Comparison of ENCODE assay signal across 8 mouse cellular contexts in the genomic region with DNA sequence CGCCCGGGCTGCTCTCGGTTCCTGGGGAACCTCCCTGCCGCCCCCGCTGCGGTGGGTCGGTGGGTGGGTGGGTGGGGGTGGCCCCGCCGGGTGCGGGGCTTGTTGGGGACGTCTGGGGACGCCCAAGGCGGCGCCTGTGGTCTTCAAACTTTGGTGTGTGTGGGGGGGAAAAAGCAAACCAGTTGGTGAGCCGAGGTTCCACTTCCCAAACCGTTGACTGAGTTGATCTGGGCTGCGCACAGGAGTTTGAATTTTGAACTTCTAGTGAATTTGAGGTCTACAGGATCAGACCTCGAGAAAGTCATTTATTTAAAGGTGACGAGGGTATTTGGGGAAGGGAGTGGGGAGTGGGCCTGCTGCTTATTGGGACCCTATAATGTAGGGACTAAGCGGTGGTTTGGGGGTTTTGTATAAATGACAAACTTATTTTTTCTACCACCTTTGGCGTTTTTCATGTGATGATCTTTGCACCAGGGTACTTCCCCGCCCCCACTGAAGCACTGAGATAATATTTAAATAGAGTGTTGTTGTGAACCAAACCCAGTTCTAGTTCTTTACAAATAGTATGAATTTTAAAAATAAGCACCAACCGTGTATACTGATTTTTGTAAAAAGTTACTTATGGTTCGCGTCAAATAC. TPM values are rescaled to one million over a fixed set of nuclear protein-coding genes. Genes with fewer than 3 reads are reported as not detected.
DNase-seq lines count a peak whose midpoint lies in the region; ATAC-seq and TF ChIP-seq lines count a peak whose summit lies in the region.

No protein-coding gene starts in this region.

- no peak for ATAC-seq in erythroblast, adult 5-6 weeks (replicated peaks; ENCODE audit: low FRiP score, poor library complexity, severe bottlenecking)
- no peak for ATAC-seq in forebrain, postnatal 0 days

- peak overlapping the region; percentile 72 for H3K9ac ChIP-seq in forebrain, postnatal 0 days

- peak overlapping the region; percentile 97 for H3K4me3 ChIP-seq in erythroblast, embryonic 14.5 days (replicated peaks)
- peak overlapping the region; percentile 81 for H3K4me3 ChIP-seq in forebrain, postnatal 0 days (ENCODE audit: low read depth, low read length)

- no peaks in the 10 kb centered on the region for H3K27me3 ChIP-seq in erythroblast, embryonic 14.5 days (ENCODE audit: control insufficient read depth)
- no peaks in the 10 kb centered on the region for H3K27me3 ChIP-seq in forebrain, postnatal 0 days (ENCODE audit: insufficient read depth, low read length)

- 21% methylated on average over 25 of the region's 25 CpGs for WGBS in forebrain, postnatal 0 days

- H3K36me3 ChIP-seq in erythroblast, embryonic 14.5 days (ENCODE audit: control insufficient read depth) = peaks cover 10% of the 10 kb centered on the region
- no peaks in the 10 kb centered on the region for H3K36me3 ChIP-seq in forebrain, postnatal 0 days (ENCODE audit: insufficient read depth)

- peak; percentile 15 to 31 for DNase-seq in B cell, adult 2 months
- no peak for DNase-seq in forebrain, postnatal 0 days
- DNase-seq in lung, postnatal 10 days = peak; percentile 11
- no peak for DNase-seq in ovary, adult 18-20 months (ENCODE audit: low spot score)
- DNase-seq in thymus, postnatal 14 days = no peak
- DNase-seq in Muller cell, postnatal 12 days (ENCODE audit: inconsistent ontology term) = no peak

- H3K4me2 ChIP-seq in forebrain, postnatal 0 days (ENCODE audit: low read depth) = peak overlapping the region; percentile 77

- TF ChIP-seq CTCF in forebrain, postnatal 0 days (IDR thresholded peaks at IDR 0.05; ENCODE audit: low read depth) = no peak

- peaks cover 32% of the 10 kb centered on the region for H3K4me1 ChIP-seq in erythroblast, embryonic 14.5 days (ENCODE audit: control insufficient read depth)
- peaks cover 6% of the 10 kb centered on the region; the same call in 1 of the 2 replicates for H3K4me1 ChIP-seq in forebrain, postnatal 0 days (ENCODE audit: insufficient read depth)

- H3K27ac ChIP-seq in forebrain, postnatal 0 days (ENCODE audit: low read depth, low read length) = peak overlapping the region; percentile 78

- H3K9me3 ChIP-seq in erythroblast, embryonic 14.5 days (ENCODE audit: control insufficient read depth, low read length) = no peaks in the 10 kb centered on the region; the same call in 1 of the 2 replicates
- no peaks in the 10 kb centered on the region for H3K9me3 ChIP-seq in forebrain, postnatal 0 days (ENCODE audit: low read length)

RNA-seq across cellular contexts. Expression of a gene that starts 0.6 kb away (rescaled TPM):
- polyA plus RNA-seq in erythroblast, embryonic 14.5 days (2012) = 0.85 and 0.87 TPM in 2 replicates
- 10.8 and 16.3 TPM in 2 replicates for total RNA-seq in erythroblast, adult 5-6 weeks (2015; ENCODE audit: low replicate concordance)
- total RNA-seq in erythroblast, adult 5-6 weeks (2017; ENCODE audit: low replicate concordance) = 22.7 and 24.5 TPM in 2 replicates
- 24.7 and 25.8 TPM in 2 replicates for total RNA-seq in forebrain, postnatal 0 days (2014; rRNA removed)
- 16.8 and 25.2 TPM in 2 replicates for polyA plus RNA-seq in forebrain, postnatal 0 days (2015; fragmentation: Nextera tagmentation; extraction: Ambion mirVana)

Comparison
In these comparisons a context has a peak if more than half of its experiments do, and no peak if none do; other contexts are left out.
1. DNase-seq: peak in B cell, adult 2 months (2 of 2) and lung, postnatal 10 days (single experiment); none in forebrain, postnatal 0 days (single experiment), ovary, adult 18-20 months (single experiment), thymus, postnatal 14 days (single experiment) and Muller cell, postnatal 12 days (single experiment).